Mouse (Mus musculus) embryonic facial prominence, embryonic 14.5 days (tissue): ENCODE measurements around the gene Mknk1. TPM values are rescaled to one million over a fixed set of nuclear protein-coding genes. Genes with fewer than 3 reads are reported as not detected.

Experiments used
- ATAC-seq: fragments of 200-750 bp; cut with Nextera tagmentation; 2 replicates; pipeline ENCODE4 v1.8.0; 2017; ENCODE audit warnings: low read depth, moderate number of reproducible peaks, moderate TSS enrichment
- DNase-seq: peaks from one replicate; pipeline ENCODE4 v3.0.0-alpha.2; 2015; ENCODE audit warnings: low spot score
- H3K27ac ChIP-seq: fragments of 300-500 bp; sonication (generic); replicated peaks from 2 replicates; pipeline ENCODE4 v1.5.1; 2014; ENCODE audit warnings: low read depth, mild to moderate bottlenecking, low read length, moderate library complexity
- H3K27me3 ChIP-seq: fragments of 300-500 bp; sonication (generic); replicated peaks from 2 replicates; pipeline ENCODE4 v1.6.1; 2014; ENCODE audit warnings: low read length; ENCODE audit not compliant: control insufficient read depth, insufficient read depth
- H3K36me3 ChIP-seq: fragments of 300-500 bp; sonication (generic); 2 replicates; pipeline ENCODE4 v1.6.1; 2014; ENCODE audit warnings: low read length, mixed read lengths; ENCODE audit not compliant: control insufficient read depth, insufficient read depth
- H3K4me1 ChIP-seq: fragments of 300-500 bp; sonication (generic); 2 replicates; pipeline ENCODE4 v1.6.1; 2014; ENCODE audit warnings: antibody characterized with exemption, low read length; ENCODE audit not compliant: control insufficient read depth, insufficient read depth
- H3K4me2 ChIP-seq: fragments of 300-500 bp; sonication (generic); 2 replicates; pipeline ENCODE4 v1.6.1; 2014; ENCODE audit warnings: low read depth, mild to moderate bottlenecking, low read length, moderate library complexity, mixed read lengths
- H3K4me3 ChIP-seq: fragments of 300-500 bp; sonication (generic); 2 replicates; pipeline ENCODE4 v1.5.1; 2014; ENCODE audit warnings: low read depth, mild to moderate bottlenecking, low read length
- H3K9ac ChIP-seq: fragments of 300-500 bp; sonication (generic); 2 replicates; pipeline ENCODE4 v1.6.1; 2014; ENCODE audit warnings: low read depth, mild to moderate bottlenecking, low read length, moderate library complexity, mixed read lengths
- H3K9me3 ChIP-seq: fragments of 300-500 bp; sonication (generic); 2 replicates; pipeline ENCODE4 v1.6.1; 2016; ENCODE audit warnings: low read length; ENCODE audit not compliant: control insufficient read depth
- WGBS: fragments of 180-500 bp; shearing (Covaris S2); extraction: QIAGEN DNeasy Blood & Tissue Kit; methylation state at CpG from one replicate; pipeline ENCODE4 v1.1.7; 2014; 5-methylcytosine and 5-hydroxymethylcytosine counted together
- polyA plus RNA-seq: library from polyadenylated mRNA; unstranded; fragments of >200 nt; fragmentation: Nextera tagmentation; extraction: Ambion mirVana; gene quantifications from 2 replicates; pipeline ENCODE4 v1.2.1, GENCODE M21; 2014

Gene Mknk1
- polyA plus RNA-seq, 1 experiment from 2014 or later, result 24.1 TPM

GRCm38 (mm10) chr4:115906791-115907190, 67.8 kb downstream of the Mknk1 start:
- Histone ChIP-seq H3K9me3 (no peaks in the 10 kb centered on the region), H3K4me1 (0 out of 2 replicates have a peak, but pooled peaks cover 4% of the 10 kb centered on the region), H3K36me3 (no peaks in the 10 kb centered on the region), H3K4me3 (no peak overlapping the region), H3K27ac (no peak overlapping the region), H3K27me3 (peaks cover 48% of the 10 kb centered on the region), H3K4me2 (no peak overlapping the region), H3K9ac (no peak overlapping the region)
- no peak for DNase-seq
- no peak for ATAC-seq
- 86% methylated on average over 3 of the region's 3 CpGs for WGBS

- H3K36me3 ChIP-seq, result no peaks in the 10 kb centered on the region
- peaks cover 41% of the 10 kb centered on the region for H3K27me3 ChIP-seq
- no peak overlapping the region for H3K9ac ChIP-seq
- no peak overlapping the region for H3K4me3 ChIP-seq
- ATAC-seq (no peak), DNase-seq (no peak)
- no peak overlapping the region for H3K4me2 ChIP-seq
- 0 out of 2 replicates have a peak, but pooled peaks cover 6% of the 10 kb centered on the region for H3K4me1 ChIP-seq
- H3K9me3 ChIP-seq, result no peaks in the 10 kb centered on the region
- no peak overlapping the region for H3K27ac ChIP-seq
- whole genome bisulfite sequencing, result 73% methylated on average over 1 of the region's 1 CpGs
Measured at GRCm38 (mm10) chr4:115907994-115908393, 69.0 kb downstream of the Mknk1 start.

- Histone ChIP-seq H3K4me1 (0 out of 2 replicates have a peak, but pooled peaks cover 6% of the 10 kb centered on the region), H3K36me3 (no peaks in the 10 kb centered on the region), H3K9ac (no peak overlapping the region), H3K27ac (no peak overlapping the region), H3K27me3 (peaks cover 35% of the 10 kb centered on the region), H3K9me3 (no peaks in the 10 kb centered on the region), H3K4me3 (no peak overlapping the region), H3K4me2 (no peak overlapping the region)
- ATAC-seq (peak; percentile 47), DNase-seq (peak; percentile 76)
- 11% methylated on average over 7 of the region's 7 CpGs for WGBS
Measured at GRCm38 (mm10) chr4:115908641-115909040, 69.6 kb downstream of the Mknk1 start.

- H3K36me3 ChIP-seq, result no peaks in the 10 kb centered on the region
- ATAC-seq (peak; percentile 78; the same call in 1 of the 2 replicates), DNase-seq (peak; percentile 58)
- 5% methylated on average over 4 of the region's 4 CpGs for WGBS
- no peak overlapping the region for H3K4me2 ChIP-seq
- H3K27ac ChIP-seq, result no peak overlapping the region
- H3K9me3 ChIP-seq, result no peaks in the 10 kb centered on the region
- 0 out of 2 replicates have a peak, but pooled peaks cover 6% of the 10 kb centered on the region for H3K4me1 ChIP-seq
- no peak overlapping the region for H3K9ac ChIP-seq
- H3K4me3 ChIP-seq, result no peak overlapping the region
- peaks cover 7% of the 10 kb centered on the region for H3K27me3 ChIP-seq
Measured at GRCm38 (mm10) chr4:115911586-115911985, 72.6 kb downstream of the Mknk1 start.

GRCm38 (mm10) chr4:115919911-115920310, 80.9 kb downstream of the Mknk1 start:
- WGBS, result 79% methylated on average over 16 of the region's 16 CpGs
- Histone ChIP-seq H3K27me3 (peaks cover 4% of the 10 kb centered on the region; the same call in 1 of the 2 replicates), H3K27ac (no peak overlapping the region), H3K4me2 (no peak overlapping the region), H3K9me3 (no peaks in the 10 kb centered on the region), H3K4me1 (no peaks in the 10 kb centered on the region), H3K4me3 (no peak overlapping the region), H3K9ac (no peak overlapping the region), H3K36me3 (no peaks in the 10 kb centered on the region)
- ATAC-seq (no peak), DNase-seq (no peak)

- Histone ChIP-seq H3K9me3 (no peaks in the 10 kb centered on the region), H3K4me2 (no peak overlapping the region), H3K9ac (no peak overlapping the region), H3K27me3 (peaks cover 4% of the 10 kb centered on the region; the same call in 1 of the 2 replicates), H3K4me1 (no peaks in the 10 kb centered on the region), H3K4me3 (no peak overlapping the region), H3K27ac (no peak overlapping the region), H3K36me3 (no peaks in the 10 kb centered on the region)
- ATAC-seq (no peak), DNase-seq (no peak)
- 86% methylated on average over 5 of the region's 5 CpGs for WGBS
Measured at GRCm38 (mm10) chr4:115922688-115923087, 83.7 kb downstream of the Mknk1 start.

GRCm38 (mm10) chr4:115923262-115923880, 84.4 kb downstream of the Mknk1 start:
- no peak overlapping the region for H3K4me2 ChIP-seq
- no peak overlapping the region for H3K9ac ChIP-seq
- no peak overlapping the region for H3K27ac ChIP-seq
- H3K36me3 ChIP-seq, result no peaks in the 10 kb centered on the region
- no peak for DNase-seq
- no peaks in the 10 kb centered on the region for H3K4me1 ChIP-seq
- H3K4me3 ChIP-seq, result no peak overlapping the region
- WGBS, result 72% methylated on average over 16 of the region's 16 CpGs
- no peaks in the 10 kb centered on the region for H3K9me3 ChIP-seq
- no peak for ATAC-seq
- no peaks in the 10 kb centered on the region; the same call in 1 of the 2 replicates for H3K27me3 ChIP-seq

- ATAC-seq (no peak), DNase-seq (no peak)
- H3K4me2 ChIP-seq, result no peak overlapping the region
- peaks cover 41% of the 10 kb centered on the region for H3K27me3 ChIP-seq
- no peaks in the 10 kb centered on the region for H3K4me1 ChIP-seq
- no peak overlapping the region for H3K27ac ChIP-seq
- H3K4me3 ChIP-seq, result no peak overlapping the region
- WGBS, result 50% methylated on average over 7 of the region's 7 CpGs
- H3K9ac ChIP-seq, result no peak overlapping the region
- no peaks in the 10 kb centered on the region for H3K36me3 ChIP-seq
- no peaks in the 10 kb centered on the region for H3K9me3 ChIP-seq
Measured at GRCm38 (mm10) chr4:115927637-115928036, 88.6 kb downstream of the Mknk1 start.
